Comparison of ENCODE assay signal across 16 mouse cellular contexts in genomic region chr11:96730327-96730726, GRCm38 (mm10). TPM values are rescaled to one million over a fixed set of nuclear protein-coding genes. Genes with fewer than 3 reads are reported as not detected.
DNase-seq lines count a peak whose midpoint lies in the region; ATAC-seq and TF ChIP-seq lines count a peak whose summit lies in the region.
"Had no signal": no experiment of that assay in that cellular context is flagged by ENCODE, and none has a peak within 500 bp of the region (broad histone marks: within the 10 kb centered on the region; RNA-seq: fewer than 3 reads in every experiment).

No protein-coding gene starts in this region.

- H3K4me2 ChIP-seq in forebrain, embryonic 14.5 days (ENCODE audit: low read length), result peak overlapping the region; percentile 3; the same call in 1 of the 2 replicates
- no peak overlapping the region for H3K4me2 ChIP-seq in forebrain, embryonic 13.5 days
- H3K4me2 ChIP-seq in lung, embryonic 14.5 days, result no peak overlapping the region
- H3K4me2 ChIP-seq in hindbrain, embryonic 12.5 days (replicated peaks), result no peak overlapping the region
- H3K4me2 ChIP-seq in neural tube, embryonic 12.5 days (replicated peaks), result peak overlapping the region; percentile 37

- H3K36me3 ChIP-seq in forebrain, embryonic 14.5 days (ENCODE audit: control insufficient read depth, insufficient read depth, low read length), result no peaks in the 10 kb centered on the region
- no peaks in the 10 kb centered on the region for H3K36me3 ChIP-seq in forebrain, embryonic 13.5 days (ENCODE audit: poor library complexity, severe bottlenecking)
- no peaks in the 10 kb centered on the region for H3K36me3 ChIP-seq in lung, embryonic 14.5 days (ENCODE audit: insufficient read depth)
- H3K36me3 ChIP-seq in hindbrain, embryonic 12.5 days, result no peaks in the 10 kb centered on the region
- no peaks in the 10 kb centered on the region for H3K36me3 ChIP-seq in neural tube, embryonic 12.5 days

- no peak for ATAC-seq in forebrain, embryonic 14.5 days
- ATAC-seq in forebrain, embryonic 13.5 days, result no peak
- ATAC-seq in lung, embryonic 14.5 days (ENCODE audit: insufficient read depth), result no peak
- ATAC-seq in hindbrain, embryonic 12.5 days (ENCODE audit: low FRiP score), result no peak
- ATAC-seq in neural tube, embryonic 12.5 days (ENCODE audit: low FRiP score, low read depth), result 0 out of 2 replicates have a peak, but pooled peaks have one; percentile 21
- ATAC-seq: intestine, embryonic 16.5 days had no signal

- no peak overlapping the region for H3K9ac ChIP-seq in forebrain, embryonic 14.5 days (ENCODE audit: low read length)
- H3K9ac ChIP-seq in forebrain, embryonic 13.5 days, result no peak overlapping the region
- no peak overlapping the region for H3K9ac ChIP-seq in lung, embryonic 14.5 days
- H3K9ac ChIP-seq in hindbrain, embryonic 12.5 days, result no peak overlapping the region
- no peak overlapping the region for H3K9ac ChIP-seq in neural tube, embryonic 12.5 days

- WGBS in forebrain, embryonic 14.5 days, result 38% methylated on average over 5 of the region's 5 CpGs
- WGBS in forebrain, embryonic 13.5 days, result 53% methylated on average over 5 of the region's 5 CpGs
- 60% methylated on average over 5 of the region's 5 CpGs for WGBS in lung, embryonic 14.5 days
- WGBS in hindbrain, embryonic 12.5 days, result 63% methylated on average over 5 of the region's 5 CpGs
- 29% methylated on average over 5 of the region's 5 CpGs for WGBS in neural tube, embryonic 12.5 days

- no peak overlapping the region for H3K4me3 ChIP-seq in forebrain, embryonic 14.5 days (ENCODE audit: low read depth, low read length)
- H3K4me3 ChIP-seq in forebrain, embryonic 13.5 days, result no peak overlapping the region
- no peak overlapping the region for H3K4me3 ChIP-seq in lung, embryonic 14.5 days (ENCODE audit: low read depth, low read length)
- H3K4me3 ChIP-seq in hindbrain, embryonic 12.5 days, result no peak overlapping the region
- H3K4me3 ChIP-seq in neural tube, embryonic 12.5 days, result no peak overlapping the region
- H3K4me3 ChIP-seq: myocyte had no signal

- no peak overlapping the region for H3K27ac ChIP-seq in forebrain, embryonic 14.5 days (ENCODE audit: low read depth, low read length)
- H3K27ac ChIP-seq in forebrain, embryonic 13.5 days, result no peak overlapping the region
- no peak overlapping the region for H3K27ac ChIP-seq in lung, embryonic 14.5 days (ENCODE audit: low read depth)
- H3K27ac ChIP-seq in hindbrain, embryonic 12.5 days, result peak overlapping the region; percentile 9
- peak overlapping the region; percentile 39; the same call in 1 of the 2 replicates for H3K27ac ChIP-seq in neural tube, embryonic 12.5 days
- H3K27ac ChIP-seq: macrophage had no signal

- TF ChIP-seq CTCF in lung, embryonic 14.5 days (IDR thresholded peaks at IDR 0.05; ENCODE audit: low read depth), result no peak

- H3K27me3 ChIP-seq in forebrain, embryonic 14.5 days (replicated peaks; ENCODE audit: control insufficient read depth, insufficient read depth, low read length), result no peaks in the 10 kb centered on the region
- H3K27me3 ChIP-seq in forebrain, embryonic 13.5 days, result peaks cover 8% of the 10 kb centered on the region; the same call in 1 of the 2 replicates
- H3K27me3 ChIP-seq in lung, embryonic 14.5 days (ENCODE audit: insufficient read depth, low read length), result no peaks in the 10 kb centered on the region
- H3K27me3 ChIP-seq in hindbrain, embryonic 12.5 days, result no peaks in the 10 kb centered on the region
- no peaks in the 10 kb centered on the region for H3K27me3 ChIP-seq in neural tube, embryonic 12.5 days (replicated peaks)

- H3K4me1 ChIP-seq in forebrain, embryonic 14.5 days (ENCODE audit: control insufficient read depth, insufficient read depth, low read length), result peaks cover 30% of the 10 kb centered on the region
- peaks cover 49% of the 10 kb centered on the region for H3K4me1 ChIP-seq in forebrain, embryonic 13.5 days
- H3K4me1 ChIP-seq in lung, embryonic 14.5 days (ENCODE audit: insufficient read depth), result no peaks in the 10 kb centered on the region; the same call in 1 of the 2 replicates
- peaks cover 30% of the 10 kb centered on the region for H3K4me1 ChIP-seq in hindbrain, embryonic 12.5 days
- H3K4me1 ChIP-seq in neural tube, embryonic 12.5 days, result peaks cover 43% of the 10 kb centered on the region

- H3K9me3 ChIP-seq in forebrain, embryonic 14.5 days (replicated peaks; ENCODE audit: control insufficient read depth, low read length), result no peaks in the 10 kb centered on the region
- no peaks in the 10 kb centered on the region for H3K9me3 ChIP-seq in forebrain, embryonic 13.5 days (replicated peaks)
- H3K9me3 ChIP-seq in lung, embryonic 14.5 days (ENCODE audit: low read depth, low read length), result no peaks in the 10 kb centered on the region
- no peaks in the 10 kb centered on the region for H3K9me3 ChIP-seq in hindbrain, embryonic 12.5 days (replicated peaks)
- H3K9me3 ChIP-seq in neural tube, embryonic 12.5 days, result no peaks in the 10 kb centered on the region

- DNase-seq in forebrain, embryonic 14.5 days (ENCODE audit: low spot score), result peak; percentile 68
- DNase-seq in lung, embryonic 14.5 days, result peak; percentile 41
- no peak for DNase-seq in lung, adult 18-20 months
- no peak for DNase-seq in spleen, adult 18-20 months
- no peak for DNase-seq in spleen, adult 12 weeks (ENCODE audit: low spot score)
- DNase-seq: cerebellum, adult 2 months; gastrocnemius, postnatal 36 days; liver; lung, adult 2 months; thymus, adult 18-20 months had no signal

RNA-seq across cellular contexts. Expression of gene Snx11, which starts 47.0 kb away (rescaled TPM):
- polyA plus RNA-seq in forebrain, embryonic 14.5 days (2014; fragmentation: Nextera tagmentation; extraction: Ambion mirVana), result 17.6 and 21.6 TPM in 2 replicates
- polyA plus RNA-seq in forebrain, embryonic 13.5 days (2015; fragmentation: Nextera tagmentation; extraction: Ambion mirVana), result 36.2 and 43.0 TPM in 2 replicates
- 10.3 and 15.7 TPM in 2 replicates for polyA plus RNA-seq in lung, embryonic 14.5 days (2014; fragmentation: Nextera tagmentation; extraction: Ambion mirVana)
- polyA plus RNA-seq in hindbrain, embryonic 12.5 days (2016; fragmentation: Nextera tagmentation; extraction: Ambion mirVana), result 40.5 and 45.1 TPM in 2 replicates
- polyA plus RNA-seq in neural tube, embryonic 12.5 days (2016; fragmentation: Nextera tagmentation; extraction: Ambion mirVana), result 57.0 and 58.4 TPM in 2 replicates

RNA-seq across cellular contexts. Expression of gene Cbx1, which starts 58.6 kb away (rescaled TPM):
- 94.8 and 99.7 TPM in 2 replicates for polyA plus RNA-seq in forebrain, embryonic 14.5 days (2014; fragmentation: Nextera tagmentation; extraction: Ambion mirVana)
- polyA plus RNA-seq in forebrain, embryonic 13.5 days (2015; fragmentation: Nextera tagmentation; extraction: Ambion mirVana), result 156 and 175 TPM in 2 replicates
- polyA plus RNA-seq in lung, embryonic 14.5 days (2014; fragmentation: Nextera tagmentation; extraction: Ambion mirVana), result 103 and 112 TPM in 2 replicates
- polyA plus RNA-seq in hindbrain, embryonic 12.5 days (2016; fragmentation: Nextera tagmentation; extraction: Ambion mirVana), result 136 TPM in 2 replicates
- 125 and 143 TPM in 2 replicates for polyA plus RNA-seq in neural tube, embryonic 12.5 days (2016; fragmentation: Nextera tagmentation; extraction: Ambion mirVana)

Comparison
In these comparisons a context has a peak if more than half of its experiments do, and no peak if none do; other contexts are left out.
1. DNase-seq: peak in forebrain, embryonic 14.5 days (single experiment) and lung, embryonic 14.5 days (single experiment); none in lung, adult 18-20 months (0 of 2), spleen, adult 18-20 months (0 of 2) and spleen, adult 12 weeks (single experiment).
2. H3K4me2 ChIP-seq: peak in forebrain, embryonic 14.5 days (single experiment) and neural tube, embryonic 12.5 days (single experiment); none in forebrain, embryonic 13.5 days (single experiment), lung, embryonic 14.5 days (single experiment) and hindbrain, embryonic 12.5 days (single experiment).
3. H3K27ac ChIP-seq: peak in hindbrain, embryonic 12.5 days (single experiment) and neural tube, embryonic 12.5 days (single experiment); none in forebrain, embryonic 14.5 days (single experiment), forebrain, embryonic 13.5 days (single experiment) and lung, embryonic 14.5 days (single experiment).